Mouse (Mus musculus): ENCODE measurements at regions not wholly inside any gene's neighbourhood (a gene's known extent, or its start where the extent isn't known, plus 50 kb on each side); places are given as distances from the start of the nearest gene placed in this dataset.
A peak's percentile ranks its signal among the peaks of the same experiment; 100 is the strongest.

GRCm38 (mm10) chr3:134588630-134589029, 240.2 kb upstream of the Tacr3 start:
- DNase-seq (ENCODE audit: low spot score in 2 of 2) = no peak
- intact Hi-C loops (cut with DNase I) = no loop called here

GRCm38 (mm10) chr3:134602919-134603318, 225.9 kb upstream of the Tacr3 start:
- intact Hi-C loops (cut with DNase I) = no loop called here

GRCm38 (mm10) chr3:134605356-134605771, 223.4 kb upstream of the Tacr3 start:
- intact Hi-C loops (cut with DNase I) = loop anchor here (5.0 kb wide), 1 partner anchor 728 kb away; no protein-coding TSS in a partner anchor
- DNase-seq (ENCODE audit: low spot score in 2 of 2) = no peak

More at GRCm38 (mm10) chr3:134602919-134603318, 225.9 kb upstream of the Tacr3 start:
- DNase-seq (ENCODE audit: low spot score in 2 of 2) = no peak

GRCm38 (mm10) chr3:134610244-134610643, 218.6 kb upstream of the Tacr3 start:
- no peak for DNase-seq (ENCODE audit: low spot score in 2 of 2)
- intact Hi-C loops (cut with DNase I) = no loop called here

GRCm38 (mm10) chr3:134611516-134612297, 217.1 kb upstream of the Tacr3 start:
- DNase-seq (ENCODE audit: low spot score in 2 of 2) = peak in 1 of 2 experiments; percentile 14
- intact Hi-C loops (cut with DNase I) = no loop called here

- DNase-seq (ENCODE audit: low spot score in 2 of 2) = no peak
- intact Hi-C loops (cut with DNase I) = no loop called here
Measured at GRCm38 (mm10) chr3:134612298-134612616, 216.6 kb upstream of the Tacr3 start.

GRCm38 (mm10) chr3:134629166-134630134, 199.4 kb upstream of the Tacr3 start:
- intact Hi-C loops (cut with DNase I) = loop anchor here (2.0 to 10.0 kb wide), 3 partner anchors 753 to 1525 kb away; partner anchors contain the start of gene Ppa2
- peak; percentile 31 to 45 for DNase-seq (ENCODE audit: low spot score in 2 of 2)

GRCm38 (mm10) chr3:134630135-134630516, 198.7 kb upstream of the Tacr3 start:
- no peak for DNase-seq (ENCODE audit: low spot score in 2 of 2)
- intact Hi-C loops (cut with DNase I) = no loop called here

- DNase-seq (ENCODE audit: low spot score in 2 of 2) = no peak
- intact Hi-C loops (cut with DNase I) = loop anchor here (2.0 kb wide), 1 partner anchor 556 kb away; no protein-coding TSS in a partner anchor
Measured at GRCm38 (mm10) chr3:134648727-134649445, 179.9 kb upstream of the Tacr3 start.

- peak; percentile 62 to 71 for DNase-seq (ENCODE audit: low spot score in 2 of 2)
- intact Hi-C loops (cut with DNase I) = loop anchor here (2.0 kb wide), 1 partner anchor 553 kb away; no protein-coding TSS in a partner anchor
Measured at GRCm38 (mm10) chr3:134654051-134654450, 174.8 kb upstream of the Tacr3 start.

- intact Hi-C loops (cut with DNase I) = no loop called here
- DNase-seq (ENCODE audit: low spot score in 2 of 2) = no peak
Measured at GRCm38 (mm10) chr3:134694893-134695292, 133.9 kb upstream of the Tacr3 start.

GRCm38 (mm10) chr3:134718620-134719019, 110.2 kb upstream of the Tacr3 start:
- intact Hi-C loops (cut with DNase I) = no loop called here
- no peak for DNase-seq (ENCODE audit: low spot score in 2 of 2)

GRCm38 (mm10) chr3:134735684-134736083, 93.1 kb upstream of the Tacr3 start:
- no peak for DNase-seq (ENCODE audit: low spot score in 2 of 2)

GRCm38 (mm10) chr3:134761108-134761507, 67.7 kb upstream of the Tacr3 start:
- intact Hi-C loops (cut with DNase I) = no loop called here
- DNase-seq (ENCODE audit: low spot score in 2 of 2) = no peak

More at GRCm38 (mm10) chr3:134735684-134736083, 93.1 kb upstream of the Tacr3 start:
- intact Hi-C loops (cut with DNase I) = no loop called here

- intact Hi-C loops (cut with DNase I) = no loop called here
- DNase-seq (ENCODE audit: low spot score in 2 of 2) = no peak
Measured at GRCm38 (mm10) chr3:134763264-134763936, 65.4 kb upstream of the Tacr3 start.
